Mouse (Mus musculus): ENCODE data around the gene Xylt1.

The Xylt1 gene

DNA sequence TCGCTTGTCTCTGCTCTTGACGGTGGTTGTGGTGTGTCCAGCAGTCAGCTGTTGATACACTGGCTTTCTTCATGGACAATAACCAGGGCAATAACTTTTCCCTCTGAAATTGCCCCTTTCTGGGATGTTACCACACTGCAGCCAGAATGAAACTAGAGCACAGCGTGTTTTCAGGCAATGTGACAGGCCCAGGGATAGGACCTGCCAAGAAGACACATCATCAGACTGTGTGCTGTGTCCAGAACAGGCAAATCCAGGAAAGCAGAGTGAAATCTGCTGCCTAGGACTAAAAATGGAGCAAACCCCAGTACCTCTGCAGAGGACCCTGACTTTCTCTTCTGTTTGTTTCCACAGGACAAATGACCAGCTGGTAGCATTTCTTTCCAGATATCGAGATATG is 240.8 kb downstream of the Xylt1 start:
- no peak for DNase-seq

DNA sequence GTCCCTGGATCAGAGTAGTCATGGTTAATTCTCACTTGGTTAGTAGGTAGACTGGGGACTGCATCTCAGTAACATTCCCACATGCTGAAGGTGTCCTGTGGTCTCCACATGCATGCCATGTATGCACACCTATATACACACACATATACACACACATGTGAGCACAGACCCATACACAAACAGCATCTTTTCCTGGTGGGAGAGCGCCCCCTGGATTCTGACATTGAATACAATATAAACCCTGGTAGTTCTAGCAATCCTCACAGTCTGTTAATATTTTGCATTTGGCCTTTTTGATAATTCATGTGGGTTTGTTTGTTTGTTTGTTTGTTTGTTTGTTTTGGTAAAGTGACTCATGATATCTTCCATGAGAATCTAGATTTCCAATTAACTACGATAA is 242.0 kb downstream of the Xylt1 start:
- DNase-seq = peak; percentile 84

DNA sequence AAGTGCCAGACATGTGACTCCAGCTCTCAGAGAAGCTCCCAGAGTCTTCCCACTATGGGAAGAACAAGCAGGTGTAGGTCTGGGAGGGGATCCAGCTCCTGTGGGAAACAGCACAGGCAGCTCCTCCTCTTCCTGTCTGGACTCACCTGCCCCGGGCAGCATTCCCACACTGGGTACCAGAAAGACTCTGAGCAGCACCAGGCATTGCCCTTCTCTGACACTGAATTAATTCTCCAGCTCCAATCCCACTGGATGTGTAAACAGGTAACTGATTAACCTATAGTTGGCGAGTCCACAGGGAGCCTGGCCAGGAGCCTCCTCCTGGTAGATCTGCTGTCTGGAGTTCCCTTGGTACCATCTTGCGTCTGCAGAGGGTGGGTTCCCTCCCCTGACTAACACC is 248.0 kb downstream of the Xylt1 start:
- DNase-seq = no peak

DNA sequence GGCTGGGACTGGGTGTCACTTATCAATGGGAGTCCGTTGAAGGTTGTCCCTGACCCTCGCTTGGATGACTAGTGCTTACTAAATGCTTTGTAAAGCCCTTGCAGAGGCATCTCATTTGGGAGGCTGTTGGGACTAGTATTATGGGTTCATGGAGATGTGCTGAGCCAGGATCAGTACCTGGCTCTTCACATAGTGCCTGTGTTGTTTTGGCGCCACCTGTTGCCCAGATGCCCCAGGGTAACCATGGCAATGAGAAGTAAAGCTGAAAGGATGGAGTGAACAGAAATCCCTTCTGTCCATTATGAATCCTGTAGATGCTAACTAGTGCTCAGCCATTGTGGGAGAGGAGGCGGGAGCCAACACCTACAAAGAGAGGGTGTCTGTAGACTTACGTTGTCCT is 249.9 kb downstream of the Xylt1 start:
- DNase-seq = peak; percentile 77

DNA sequence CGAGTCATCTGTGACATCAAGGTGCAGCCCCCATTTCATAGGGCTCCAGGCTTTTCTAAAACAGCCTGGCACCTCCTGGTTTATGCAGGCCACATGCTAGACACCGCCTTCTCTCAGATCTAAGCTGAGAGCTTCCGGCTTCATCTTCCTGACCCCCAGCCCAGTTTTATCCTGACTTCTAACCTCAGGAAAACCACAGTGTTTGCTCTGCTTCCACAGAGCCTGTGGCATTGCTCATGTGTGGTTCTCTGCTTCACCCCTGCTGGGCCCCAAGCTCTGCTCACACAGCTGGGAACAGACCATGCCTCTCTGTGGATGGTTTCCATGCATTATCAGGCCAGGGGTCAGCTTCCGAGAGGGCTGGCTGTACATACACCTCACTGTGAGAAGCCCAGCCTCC is 254.8 kb downstream of the Xylt1 start:
- no peak for DNase-seq

DNA sequence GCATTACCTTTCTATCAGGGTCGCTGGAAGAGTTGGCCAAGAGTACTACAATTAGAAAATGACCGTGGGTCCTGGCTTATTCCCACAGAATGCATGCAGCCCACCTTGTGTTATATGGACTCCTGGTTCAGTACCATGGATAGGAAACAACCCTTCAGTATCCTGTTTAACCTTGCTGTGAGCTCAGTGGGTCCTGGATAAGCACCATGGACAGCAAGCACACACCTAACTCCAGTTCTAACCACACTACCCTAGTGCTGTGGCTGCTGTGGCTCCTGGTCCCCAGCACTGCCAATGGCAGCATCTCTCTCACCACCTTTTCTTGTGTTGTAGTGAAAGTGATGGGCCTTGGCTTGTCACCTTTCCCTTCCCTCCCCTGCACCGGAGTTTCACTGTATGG is 255.9 kb downstream of the Xylt1 start:
- DNase-seq = no peak

DNA sequence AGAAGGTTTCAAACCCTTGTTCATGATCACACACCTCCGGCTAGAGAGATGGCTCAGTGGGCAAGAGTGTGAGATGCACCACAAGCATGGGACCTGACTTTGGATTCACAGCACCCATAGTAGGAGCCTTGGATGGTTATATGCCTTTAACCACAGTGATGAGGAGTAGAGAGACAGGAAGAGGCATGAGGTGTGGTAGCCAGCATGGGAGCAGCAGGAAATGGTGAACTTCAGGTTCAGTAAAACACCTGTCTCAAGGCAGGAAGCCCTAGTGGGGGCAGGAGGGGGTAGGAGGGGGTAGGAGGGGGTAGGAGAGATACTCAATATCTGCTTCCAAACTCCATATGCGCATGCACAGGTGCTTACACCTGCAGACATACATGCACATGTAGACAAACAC is 257.2 kb downstream of the Xylt1 start:
- no peak for DNase-seq

DNA sequence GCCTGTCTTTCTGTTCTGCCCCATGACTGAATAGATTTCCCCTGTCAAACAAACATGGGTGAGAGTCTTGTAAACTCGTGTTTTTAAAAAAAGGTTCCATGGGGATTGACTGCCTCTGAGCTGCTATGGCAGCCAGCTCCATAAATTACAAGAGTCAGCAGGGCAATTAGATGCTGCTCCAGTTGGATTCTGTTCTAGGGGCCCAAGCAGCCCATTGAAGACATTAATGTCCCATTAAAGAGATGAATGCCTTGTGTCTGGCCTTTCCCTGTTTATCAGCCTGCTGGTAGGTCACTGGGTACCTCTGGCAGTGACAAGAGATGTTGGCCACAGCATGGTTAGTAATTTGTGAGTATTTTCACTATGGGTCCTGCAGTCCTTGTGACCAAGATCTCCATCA is 271.9 kb downstream of the Xylt1 start:
- no peak for DNase-seq

DNA sequence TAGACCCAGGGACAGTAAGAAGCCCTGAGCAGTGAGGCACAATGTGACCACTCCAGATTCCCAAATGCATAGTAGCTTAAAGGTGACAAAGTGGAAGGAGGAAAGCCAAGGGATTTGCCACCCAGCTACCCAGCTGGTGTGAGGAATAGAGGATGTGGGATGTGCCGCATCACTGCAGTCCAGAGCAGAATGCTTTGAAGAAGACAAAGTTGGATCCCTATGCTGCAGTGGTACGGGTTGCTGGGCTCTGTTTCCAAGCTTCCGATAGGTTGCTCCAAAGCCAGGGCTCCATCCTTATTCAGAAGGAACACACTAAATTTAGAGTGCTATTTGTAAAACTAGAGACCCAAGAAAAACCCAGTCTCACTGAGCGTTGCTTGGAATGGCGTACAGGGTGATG is 275.0 kb downstream of the Xylt1 start:
- DNase-seq = no peak

DNA sequence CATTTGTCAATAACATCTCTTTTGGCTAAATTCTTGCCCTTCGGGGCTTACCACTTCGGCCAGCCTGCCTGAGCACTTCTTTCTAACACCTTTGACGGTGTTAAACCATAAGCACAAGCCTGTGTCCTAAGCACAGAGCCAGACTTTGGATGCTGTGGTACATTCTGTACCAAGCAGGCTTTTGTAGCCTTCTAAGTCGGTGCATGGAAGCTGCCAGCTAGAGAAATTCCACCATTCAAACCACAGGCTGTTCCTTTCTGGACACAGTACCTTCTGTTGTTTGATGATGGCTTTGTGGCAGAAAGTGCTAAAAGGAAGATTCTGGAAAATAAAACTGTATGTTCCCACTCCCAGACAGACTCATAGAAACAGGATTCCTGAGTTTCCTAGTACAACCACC is 277.4 kb downstream of the Xylt1 start:
- no peak for DNase-seq

DNA sequence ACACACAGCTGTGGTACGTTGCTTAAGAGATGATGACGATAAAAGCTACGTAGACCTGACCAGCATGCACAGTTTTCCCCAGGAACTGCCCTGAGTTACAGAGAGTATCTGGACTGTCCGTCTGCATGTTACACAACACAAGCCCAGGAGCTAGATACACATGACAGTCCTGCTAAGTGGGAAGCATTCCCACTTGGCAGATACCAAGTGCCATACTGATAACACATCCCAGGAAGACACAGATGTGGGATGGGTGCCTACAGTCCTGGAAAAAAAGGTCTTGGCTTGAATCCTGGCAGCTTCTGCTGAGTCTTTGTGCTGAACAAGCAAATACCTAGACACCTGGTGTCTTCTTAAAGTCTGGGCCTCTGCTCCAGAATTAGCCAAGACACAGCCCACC is 278.0 kb downstream of the Xylt1 start:
- no peak for DNase-seq

DNA sequence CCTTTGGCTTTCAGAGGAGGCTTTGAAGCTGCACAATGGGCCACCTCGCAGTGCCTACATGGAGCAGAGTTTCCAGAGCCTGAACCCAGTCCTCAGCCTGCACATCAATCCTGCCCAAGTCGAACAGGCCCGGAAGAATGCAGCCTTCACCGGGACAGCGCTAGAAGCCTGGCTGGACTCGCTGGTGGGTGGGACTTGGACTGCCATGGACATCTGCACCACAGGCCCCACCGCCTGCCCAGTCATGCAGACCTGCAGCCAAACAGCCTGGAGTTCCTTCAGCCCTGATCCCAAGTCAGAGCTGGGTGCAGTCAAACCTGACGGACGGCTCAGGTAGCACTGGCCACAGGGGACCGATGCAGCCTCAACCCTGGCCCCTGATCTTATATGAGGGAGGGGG is 286.5 kb downstream of the Xylt1 start:
- no peak for DNase-seq

DNA sequence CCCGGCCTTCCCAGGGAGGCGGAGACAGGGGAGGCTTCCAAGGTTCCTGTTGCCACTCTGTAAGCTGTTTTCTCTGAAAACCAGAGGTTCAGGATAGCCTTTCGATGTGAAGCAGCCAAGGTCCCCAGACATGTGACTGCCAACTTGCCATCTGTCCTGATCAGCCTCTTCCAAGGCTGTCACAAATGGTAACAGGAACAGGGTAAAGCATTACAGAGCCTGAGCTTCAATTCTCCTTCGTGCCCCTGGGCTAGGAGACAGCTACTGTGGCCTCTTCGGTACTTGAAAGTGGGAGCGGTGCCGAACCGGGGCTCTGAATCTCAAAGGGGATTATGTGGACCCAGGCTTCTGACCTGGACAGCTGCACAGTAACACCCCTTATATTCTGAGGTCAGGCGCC is 287.4 kb downstream of the Xylt1 start:
- DNase-seq = no peak

DNA sequence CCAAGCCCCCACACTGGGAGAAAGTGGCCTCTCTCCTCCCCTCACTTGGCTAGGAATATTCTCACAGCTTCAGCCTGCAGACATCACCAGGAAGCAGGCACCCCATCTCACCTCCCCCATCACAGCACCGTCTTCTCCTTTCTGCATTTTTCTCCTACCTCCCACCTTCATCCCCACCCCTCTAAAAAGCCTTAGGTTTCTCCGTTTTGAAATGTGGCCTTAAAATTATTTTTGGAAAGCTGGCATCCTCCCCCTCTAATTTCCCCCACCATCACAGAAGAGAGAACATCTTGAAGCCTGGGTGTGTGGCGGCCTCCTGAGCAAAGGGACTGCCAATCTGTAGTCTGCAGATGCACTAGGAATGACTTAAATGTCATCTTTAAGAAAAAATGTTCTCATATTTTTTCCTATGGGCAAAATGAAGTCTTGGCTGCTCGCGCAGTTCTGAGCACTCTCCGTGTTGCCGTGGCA is 291.4 kb downstream of the Xylt1 start:
- DNase-seq = no peak

DNA sequence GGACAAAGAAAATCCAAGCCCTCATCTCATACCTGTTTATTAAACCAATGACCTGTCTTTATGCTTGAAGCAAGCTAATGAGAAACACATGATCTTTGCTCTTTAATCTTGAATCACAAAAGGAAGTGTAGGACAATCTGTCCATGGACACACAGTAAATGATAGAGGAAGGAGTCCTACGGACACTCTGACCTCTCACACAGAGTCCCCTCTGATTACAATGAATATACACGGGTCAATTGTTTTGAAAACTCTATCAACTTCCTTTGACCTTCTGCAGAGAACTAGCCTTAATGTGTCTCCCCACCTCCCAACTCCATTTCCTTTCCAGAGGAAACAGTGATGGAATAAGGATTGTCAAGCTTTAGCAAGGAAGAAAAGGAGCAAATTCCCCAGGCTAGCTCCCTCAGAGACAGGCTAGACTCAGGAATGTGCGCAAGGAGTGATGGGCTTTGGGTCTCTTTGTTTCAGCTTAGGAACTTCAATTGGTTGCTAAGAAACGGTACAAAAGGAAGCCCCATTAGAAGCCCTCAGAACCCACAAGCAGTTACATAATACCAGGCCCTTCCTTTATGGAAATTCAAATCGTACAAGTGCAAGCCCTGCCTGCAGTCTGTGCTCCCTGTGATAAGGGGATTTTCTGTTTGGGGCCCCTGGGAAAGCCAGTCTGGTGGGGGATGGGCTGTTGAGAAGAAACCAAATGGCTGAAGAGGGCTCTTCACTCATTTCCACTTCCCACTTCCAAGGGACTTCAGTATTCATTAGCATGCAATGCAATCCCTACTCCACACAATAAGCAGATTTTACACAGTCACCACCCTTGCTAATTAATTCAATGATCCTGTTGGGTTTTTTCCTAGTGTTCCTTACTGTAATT is 305.6 kb downstream of the Xylt1 start:
- DNase-seq = no peak

DNA sequence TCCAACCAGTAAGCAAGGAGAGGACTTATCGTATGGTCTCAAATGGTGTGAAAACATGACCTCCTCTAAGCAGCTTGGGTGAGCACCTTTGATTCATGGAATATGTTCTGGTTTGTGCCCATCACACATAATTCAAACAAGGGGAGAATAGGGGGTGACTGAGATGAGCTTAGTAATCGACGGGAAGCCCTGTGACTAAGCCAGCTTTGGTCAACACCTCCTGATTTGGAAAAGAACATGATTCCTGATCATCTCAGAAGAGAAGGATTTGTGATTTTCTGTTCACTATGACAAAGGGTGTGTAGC is 306.2 kb downstream of the Xylt1 start:
- no peak for DNase-seq

DNA sequence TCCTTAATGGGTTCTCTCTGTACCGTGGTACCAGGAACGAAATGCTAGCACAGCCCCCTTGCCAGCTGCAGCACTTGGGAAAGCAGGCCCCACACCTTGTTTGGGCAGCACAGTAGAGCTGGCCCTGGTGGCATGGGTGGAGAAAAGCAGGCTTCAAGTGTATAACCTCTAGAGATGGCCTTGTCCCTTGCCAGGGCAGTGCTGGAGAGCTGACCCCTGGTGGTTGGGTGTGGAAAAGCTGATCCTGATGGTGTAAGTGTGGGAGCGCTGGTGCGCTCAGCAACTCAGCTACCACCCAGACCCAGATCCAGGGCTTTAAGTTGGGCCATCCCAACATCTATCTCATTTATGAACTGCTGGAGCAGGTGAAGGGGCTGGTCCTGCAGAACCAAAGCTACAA is 314.8 kb downstream of the Xylt1 start:
- DNase-seq = peak; percentile 25

DNA sequence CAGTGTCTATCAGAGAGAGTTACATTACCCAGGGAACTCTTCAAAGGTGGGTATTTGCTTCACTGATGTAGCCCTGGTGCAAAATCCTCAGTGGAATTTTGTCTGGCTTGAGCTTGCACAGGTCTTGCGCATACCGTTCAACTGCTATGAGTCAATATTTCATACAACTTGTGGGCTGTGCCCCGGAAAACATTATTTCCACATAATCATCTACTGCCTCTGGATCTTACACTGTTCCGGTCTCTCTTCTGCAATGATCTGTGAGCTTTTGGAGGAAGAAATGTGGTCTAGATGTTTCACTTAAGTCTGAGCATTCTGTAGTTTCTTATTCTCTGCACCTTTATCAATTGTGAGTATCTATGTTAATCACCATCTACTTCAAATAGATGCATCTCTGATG is 316.9 kb downstream of the Xylt1 start:
- no peak for DNase-seq

DNA sequence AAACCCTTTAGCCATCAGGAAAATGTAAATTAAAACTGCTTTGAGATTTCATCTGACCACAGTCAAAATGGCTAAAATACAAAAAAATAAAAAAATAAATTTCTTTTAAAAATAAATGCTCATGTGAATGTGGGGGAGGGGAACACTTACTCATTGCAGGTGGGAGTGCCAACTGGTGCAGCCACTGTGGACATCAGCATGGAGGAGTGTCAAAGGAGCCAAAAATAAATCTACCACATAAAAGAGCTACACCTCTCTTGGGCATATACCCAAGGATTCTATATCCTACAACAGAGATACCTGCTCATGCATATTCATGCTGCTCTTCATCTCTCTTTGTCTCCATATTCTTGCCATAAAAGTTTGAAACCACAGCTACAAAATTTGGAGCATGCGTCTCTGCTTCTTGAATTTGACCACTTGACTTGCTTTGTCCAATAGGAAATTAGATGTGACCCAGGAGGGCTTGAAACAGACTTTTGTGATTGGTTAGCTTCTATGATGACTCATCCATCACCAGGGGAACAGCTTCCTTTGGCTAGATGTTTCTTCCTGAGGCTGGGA is 317.9 kb downstream of the Xylt1 start:
- DNase-seq = no peak

DNA sequence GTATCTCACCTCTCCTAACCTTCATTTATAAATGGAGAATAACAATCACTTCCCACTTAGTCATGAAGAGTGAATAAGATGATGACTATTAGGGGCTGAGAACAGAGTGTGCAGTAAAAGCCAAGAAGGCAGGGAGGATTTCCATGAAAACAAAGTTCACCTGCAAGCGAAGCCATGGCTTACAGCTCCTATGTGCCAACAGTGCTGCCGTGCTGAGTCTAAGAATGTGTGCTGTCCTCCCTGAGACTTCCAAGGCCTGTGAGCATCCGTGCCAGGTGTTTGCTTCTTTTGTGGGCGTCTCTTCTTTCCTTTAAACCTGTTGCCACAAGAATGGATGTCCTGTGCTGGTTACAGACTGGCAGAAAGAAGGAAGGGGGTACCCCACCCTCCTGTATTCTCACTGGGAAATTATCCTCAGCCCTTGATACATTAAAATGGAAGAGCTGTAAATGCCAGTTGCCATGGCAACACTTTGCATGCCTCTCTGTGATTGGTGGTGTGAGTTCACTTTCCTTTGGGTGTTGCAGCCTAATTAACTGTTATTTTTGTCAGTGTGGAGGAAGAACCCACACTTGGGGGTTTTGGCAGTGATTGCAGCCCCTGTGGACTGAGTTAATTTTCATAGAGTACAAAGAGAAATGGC is 318.7 kb downstream of the Xylt1 start:
- no peak for DNase-seq

DNA sequence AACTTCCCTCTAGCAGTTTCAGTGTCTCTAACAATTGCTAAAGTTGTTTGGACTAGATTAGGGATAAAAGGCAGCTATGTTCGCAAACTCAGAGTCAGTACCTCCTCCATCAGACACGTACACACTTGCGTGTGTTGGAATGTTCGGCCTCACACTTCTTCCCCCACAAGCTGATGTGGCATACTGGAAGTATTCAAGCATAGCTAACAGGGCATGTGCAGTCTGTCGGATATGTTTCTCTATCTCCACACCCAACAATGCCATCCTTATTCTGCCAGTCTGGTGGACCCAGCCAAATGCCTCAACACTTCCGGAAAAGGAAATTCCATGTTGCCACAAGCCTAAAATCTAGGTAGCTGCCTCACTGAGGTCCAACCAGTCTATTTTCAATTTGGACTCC is 319.3 kb downstream of the Xylt1 start:
- DNase-seq = no peak

DNA sequence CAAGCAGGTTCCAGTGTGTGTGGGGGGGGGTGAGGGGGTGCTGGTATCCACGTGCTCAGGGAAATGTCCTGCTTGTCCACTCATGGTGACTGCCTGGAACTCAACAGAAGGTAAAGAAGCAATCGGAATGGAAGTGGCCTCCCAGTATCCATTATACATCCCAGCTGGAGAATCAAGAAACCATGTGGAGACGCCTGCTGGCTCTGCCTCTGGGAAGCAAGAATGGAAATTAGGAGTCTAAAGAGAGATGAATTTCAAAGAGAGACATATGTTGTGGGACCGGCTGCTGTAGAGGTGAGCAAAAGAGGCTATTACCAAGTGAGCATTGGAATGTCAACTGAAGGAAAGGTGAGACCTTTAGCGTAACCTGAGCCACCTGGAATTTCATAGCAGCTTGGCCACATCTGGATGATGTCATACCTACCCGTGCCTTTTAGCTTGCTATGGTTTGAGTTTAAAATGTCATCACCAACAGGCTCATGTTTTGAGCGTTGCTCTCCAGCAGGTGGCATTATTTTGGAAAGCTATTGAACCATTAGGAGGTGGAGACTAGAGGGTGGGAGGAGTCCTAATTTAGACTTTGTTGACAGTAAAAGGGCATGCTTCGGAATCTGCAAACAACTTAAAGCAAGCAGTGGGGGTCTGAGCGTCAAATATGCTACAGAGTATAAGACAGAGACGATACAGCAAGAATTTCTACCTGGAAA is 329.3 kb downstream of the Xylt1 start:
- no peak for DNase-seq

DNA sequence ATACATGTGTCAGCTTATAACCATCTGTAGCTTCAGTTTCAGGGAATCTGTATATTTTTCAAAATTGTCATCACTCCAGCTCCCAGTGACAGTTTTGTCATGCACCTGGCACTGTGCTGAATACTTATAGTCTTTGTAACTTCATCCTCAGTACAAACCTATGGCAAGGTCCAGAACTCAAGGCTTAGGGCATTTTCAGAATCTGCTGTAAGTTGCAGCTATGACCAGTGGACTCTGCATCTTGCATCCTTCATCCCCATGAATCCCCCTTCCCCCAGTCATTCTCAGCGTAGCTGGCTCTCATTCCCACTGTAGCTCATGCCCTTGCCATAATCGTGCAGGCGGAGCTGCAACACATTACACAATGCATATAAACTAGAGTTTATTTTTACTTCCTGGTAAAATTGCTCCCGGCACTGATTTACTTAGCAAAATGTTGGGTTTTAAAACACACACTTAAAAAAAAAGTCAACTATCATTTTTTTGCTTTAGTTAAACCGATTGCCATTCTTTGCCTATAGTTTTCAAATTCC is 336.2 kb downstream of the Xylt1 start:
- no peak for DNase-seq

DNA sequence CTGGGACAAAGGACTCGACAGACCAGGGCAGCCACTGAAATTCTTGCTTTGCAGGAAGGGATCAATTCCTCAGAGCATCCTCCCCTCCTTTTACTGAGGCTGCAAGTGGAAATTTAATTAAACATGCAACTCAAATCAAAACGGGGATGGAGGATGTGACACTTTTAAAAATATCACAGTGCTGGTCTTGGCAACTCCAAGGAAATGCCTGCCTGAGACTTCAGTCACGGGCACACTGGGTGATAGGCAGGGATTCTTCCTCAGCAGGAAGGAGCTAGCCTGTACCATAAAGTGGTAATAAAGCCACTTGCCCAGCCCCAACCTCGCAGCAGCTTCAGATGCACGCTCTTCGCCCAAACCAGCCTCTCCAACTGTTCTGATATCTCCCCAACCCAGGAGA is 339.6 kb downstream of the Xylt1 start:
- no peak for DNase-seq
